Mouse (Mus musculus) liver, embryonic 16.5 days (tissue): ENCODE measurements around the gene Nfe2l2. TPM values are rescaled to one million over a fixed set of nuclear protein-coding genes. Genes with fewer than 3 reads are reported as not detected.

Experiments used
- ATAC-seq: fragments of 200-750 bp; cut with Nextera tagmentation; 2 replicates; pipeline ENCODE4 v1.8.0; 2017; ENCODE audit warnings: low read depth, mild to moderate bottlenecking, moderate number of reproducible peaks, moderate library complexity
- H3K27ac ChIP-seq: fragments of 300-500 bp; sonication (generic); 2 replicates; pipeline ENCODE4 v1.5.1; 2014; ENCODE audit warnings: mild to moderate bottlenecking, low read length
- H3K27me3 ChIP-seq: fragments of 300-500 bp; sonication (generic); 2 replicates; pipeline ENCODE4 v1.6.1; 2014; ENCODE audit warnings: low read depth, low read length, mixed read lengths; ENCODE audit not compliant: control insufficient read depth, insufficient read depth
- H3K36me3 ChIP-seq: fragments of 300-500 bp; sonication (generic); 2 replicates; pipeline ENCODE4 v1.6.1; 2014; ENCODE audit warnings: mild to moderate bottlenecking; ENCODE audit not compliant: control insufficient read depth, insufficient read depth
- H3K4me1 ChIP-seq: fragments of 300-500 bp; sonication (generic); 2 replicates; pipeline ENCODE4 v1.6.1; 2014; ENCODE audit warnings: low read depth, low read length, mixed read lengths; ENCODE audit not compliant: control insufficient read depth
- H3K4me2 ChIP-seq: fragments of 300-500 bp; sonication (generic); 2 replicates; pipeline ENCODE4 v1.6.1; 2014; ENCODE audit warnings: low read depth, low read length, mixed read lengths
- H3K4me3 ChIP-seq: fragments of 300-500 bp; sonication (generic); 2 replicates; pipeline ENCODE4 v1.5.1; 2014; ENCODE audit warnings: low read depth, mild to moderate bottlenecking, low read length
- H3K9ac ChIP-seq: fragments of 300-500 bp; sonication (generic); 2 replicates; pipeline ENCODE4 v1.6.1; 2014; ENCODE audit warnings: low read depth, low read length
- H3K9me3 ChIP-seq: fragments of 300-500 bp; sonication (generic); replicated peaks from 2 replicates; pipeline ENCODE4 v1.6.1; 2016; ENCODE audit warnings: low read length; ENCODE audit not compliant: control insufficient read depth
- WGBS: fragments of 180-500 bp; shearing (Covaris S2); extraction: QIAGEN DNeasy Blood & Tissue Kit; methylation state at CpG from one replicate; pipeline ENCODE4 v1.1.7; 2014; ENCODE audit not compliant: insufficient replicate concordance; 5-methylcytosine and 5-hydroxymethylcytosine counted together
- polyA plus RNA-seq: library from polyadenylated mRNA; unstranded; fragments of >200 nt; fragmentation: Nextera tagmentation; extraction: Ambion mirVana; gene quantifications from 2 replicates; pipeline ENCODE4 v1.2.1, GENCODE M21; 2015

Nfe2l2 gene
- polyA plus RNA-seq: 41.3 and 41.4 TPM in 2 replicates

GRCm38 (mm10) chr2:75704234-75705161 is at the start of gene Nfe2l2:
TSS of gene Nfe2l2 (minus strand) at chr2:75704641.
- Histone ChIP-seq H3K4me1 (peaks cover 52% of the 10 kb centered on the region), H3K27ac (peak within 1 kb of the TSS; percentile 100), H3K4me3 (peak within 1 kb of the TSS; percentile 96), H3K9me3 (0 out of 2 replicates have a peak, but pooled peaks cover 3% of the 10 kb centered on the region), H3K27me3 (no peaks in the 10 kb centered on the region), H3K36me3 (peaks cover 6% of the 10 kb centered on the region; the same call in 1 of the 2 replicates), H3K4me2 (peak within 1 kb of the TSS; percentile 98), H3K9ac (peak within 1 kb of the TSS; percentile 99)
- WGBS: under 1% methylated on average over 54 of the region's 58 CpGs
- ATAC-seq: peak; percentile 87

DNA sequence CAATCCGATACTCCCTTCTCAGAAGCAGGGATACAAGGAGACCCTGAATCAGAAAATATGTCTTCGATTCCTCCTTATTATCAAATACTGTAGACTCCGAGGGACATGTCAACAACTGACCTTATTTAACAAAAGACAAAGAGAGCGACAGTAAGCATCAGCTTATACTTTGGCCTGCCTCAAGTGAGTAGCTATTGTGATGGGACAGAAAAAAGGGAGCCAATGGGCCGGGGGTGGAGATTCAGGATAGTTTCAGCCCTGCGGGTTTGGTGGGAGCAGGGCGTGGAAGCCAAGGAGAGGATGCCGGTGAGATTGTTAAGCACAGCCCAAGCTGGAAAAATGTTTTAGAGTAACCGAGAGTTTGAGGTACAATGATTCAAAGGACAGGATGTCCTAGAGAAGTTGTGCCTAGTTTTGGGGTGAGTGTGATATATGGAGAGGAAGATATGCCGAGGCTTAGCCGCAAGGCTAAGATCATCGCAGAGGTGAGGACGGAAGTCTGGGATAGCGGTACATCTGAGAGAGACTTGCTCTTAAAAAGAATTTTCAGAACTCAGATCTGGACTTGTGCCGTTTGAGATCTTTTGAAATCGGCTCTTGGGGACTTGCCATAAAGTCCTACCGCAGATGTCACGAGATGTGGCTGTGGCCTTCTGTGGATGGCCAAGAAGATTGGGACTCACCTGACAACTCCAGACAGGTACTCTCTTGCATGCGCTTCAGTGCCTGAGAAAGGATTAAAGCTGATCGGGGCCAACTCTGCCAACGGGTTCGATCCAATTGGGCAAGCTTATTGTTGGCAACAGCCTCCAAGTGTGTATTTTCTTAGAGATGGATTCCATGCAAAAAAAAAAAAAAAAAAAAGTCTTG is 48.1 kb upstream of the Nfe2l2 start:
- H3K4me3 ChIP-seq: no peak overlapping the region
- H3K36me3 ChIP-seq: no peaks in the 10 kb centered on the region
- no peak overlapping the region for H3K4me2 ChIP-seq
- no peak overlapping the region for H3K27ac ChIP-seq
- H3K9me3 ChIP-seq: no peaks in the 10 kb centered on the region
- no peak for ATAC-seq
- H3K9ac ChIP-seq: no peak overlapping the region
- no peaks in the 10 kb centered on the region for H3K4me1 ChIP-seq
- H3K27me3 ChIP-seq: no peaks in the 10 kb centered on the region
- 76% methylated on average over 22 of the region's 22 CpGs for WGBS

DNA sequence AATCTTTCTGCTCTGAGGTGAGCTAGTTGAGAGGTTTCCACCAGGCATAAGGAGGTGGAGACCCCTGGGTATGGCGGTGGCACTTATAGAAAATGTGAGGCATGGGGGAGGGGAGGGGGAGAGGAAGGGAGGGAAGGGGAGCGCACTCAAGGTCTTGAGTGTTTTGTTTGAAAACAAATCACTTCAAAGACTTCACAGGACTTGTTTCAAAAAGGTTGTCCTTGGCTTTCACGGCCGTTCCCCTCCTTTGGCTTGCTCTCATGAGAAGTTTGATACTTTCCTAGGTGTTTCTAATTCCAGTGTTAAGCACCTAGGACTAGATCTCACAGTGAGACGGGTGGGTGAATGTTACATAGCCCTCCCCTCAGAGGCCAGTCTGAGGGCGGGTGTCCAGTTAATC is 47.5 kb upstream of the Nfe2l2 start:
- no peaks in the 10 kb centered on the region for H3K9me3 ChIP-seq
- H3K36me3 ChIP-seq: no peaks in the 10 kb centered on the region
- 56% methylated on average over 6 of the region's 6 CpGs for WGBS

GRCm38 (mm10) chr2:75750869-75751268 is 46.4 kb upstream of the Nfe2l2 start:
- ATAC-seq: no peak
- Histone ChIP-seq H3K4me2 (no peak overlapping the region), H3K4me3 (no peak overlapping the region), H3K27me3 (no peaks in the 10 kb centered on the region), H3K4me1 (no peaks in the 10 kb centered on the region), H3K9me3 (no peaks in the 10 kb centered on the region), H3K9ac (no peak overlapping the region), H3K27ac (no peak overlapping the region), H3K36me3 (no peaks in the 10 kb centered on the region)
- 79% methylated on average over 10 of the region's 10 CpGs for WGBS

More for the DNA sequence above, 47.5 kb upstream of the Nfe2l2 start:
- Histone ChIP-seq H3K4me3 (no peak overlapping the region), H3K9ac (no peak overlapping the region), H3K4me2 (no peak overlapping the region), H3K27me3 (no peaks in the 10 kb centered on the region), H3K27ac (no peak overlapping the region), H3K4me1 (no peaks in the 10 kb centered on the region)
- ATAC-seq: no peak

DNA sequence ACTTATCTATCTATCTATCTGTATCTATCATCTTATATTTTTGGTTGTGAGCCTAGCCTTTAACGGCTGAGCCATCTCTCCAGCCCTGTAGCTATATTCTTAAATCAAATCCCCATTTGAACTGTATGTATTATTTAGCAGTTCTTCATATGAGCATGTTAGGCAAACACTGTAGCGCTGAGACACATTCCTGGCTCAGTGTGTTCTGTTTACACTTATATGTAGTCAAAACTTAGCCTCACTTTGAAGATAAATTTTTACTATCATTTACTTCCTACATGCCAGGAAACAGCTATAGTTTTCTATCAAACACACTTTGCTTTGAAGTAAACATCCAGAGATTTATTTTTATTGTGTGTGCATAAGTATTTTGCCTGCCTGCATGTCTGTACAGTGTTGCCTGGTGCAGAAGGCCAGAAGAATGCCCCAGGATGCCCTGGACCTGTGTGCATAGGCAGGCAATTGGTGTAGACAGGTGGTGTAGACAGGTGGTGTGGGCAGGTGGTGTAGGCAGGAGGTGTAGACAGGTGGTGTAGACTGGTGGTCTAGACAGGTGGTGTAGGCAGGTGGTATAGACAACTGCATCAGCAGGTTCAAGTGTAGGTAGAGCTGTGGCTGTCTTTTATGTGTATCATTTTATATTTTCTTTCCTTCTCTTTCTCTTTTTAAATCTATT is 45.7 kb upstream of the Nfe2l2 start:
- 73% methylated on average over 2 of the region's 2 CpGs for WGBS
- H3K9me3 ChIP-seq: no peaks in the 10 kb centered on the region
- H3K4me2 ChIP-seq: no peak overlapping the region
- H3K4me3 ChIP-seq: no peak overlapping the region
- no peak overlapping the region for H3K9ac ChIP-seq
- ATAC-seq: no peak
- H3K27ac ChIP-seq: no peak overlapping the region
- H3K36me3 ChIP-seq: no peaks in the 10 kb centered on the region
- no peaks in the 10 kb centered on the region for H3K4me1 ChIP-seq
- no peaks in the 10 kb centered on the region for H3K27me3 ChIP-seq

GRCm38 (mm10) chr2:75748841-75749240 is 44.4 kb upstream of the Nfe2l2 start:
- 70% methylated on average over 6 of the region's 6 CpGs for WGBS
- no peak overlapping the region for H3K9ac ChIP-seq
- H3K4me1 ChIP-seq: no peaks in the 10 kb centered on the region
- no peaks in the 10 kb centered on the region for H3K27me3 ChIP-seq
- no peaks in the 10 kb centered on the region for H3K36me3 ChIP-seq
- no peak overlapping the region for H3K4me3 ChIP-seq
- no peak overlapping the region for H3K4me2 ChIP-seq
- no peak overlapping the region for H3K27ac ChIP-seq
- H3K9me3 ChIP-seq: no peaks in the 10 kb centered on the region
- ATAC-seq: no peak

DNA sequence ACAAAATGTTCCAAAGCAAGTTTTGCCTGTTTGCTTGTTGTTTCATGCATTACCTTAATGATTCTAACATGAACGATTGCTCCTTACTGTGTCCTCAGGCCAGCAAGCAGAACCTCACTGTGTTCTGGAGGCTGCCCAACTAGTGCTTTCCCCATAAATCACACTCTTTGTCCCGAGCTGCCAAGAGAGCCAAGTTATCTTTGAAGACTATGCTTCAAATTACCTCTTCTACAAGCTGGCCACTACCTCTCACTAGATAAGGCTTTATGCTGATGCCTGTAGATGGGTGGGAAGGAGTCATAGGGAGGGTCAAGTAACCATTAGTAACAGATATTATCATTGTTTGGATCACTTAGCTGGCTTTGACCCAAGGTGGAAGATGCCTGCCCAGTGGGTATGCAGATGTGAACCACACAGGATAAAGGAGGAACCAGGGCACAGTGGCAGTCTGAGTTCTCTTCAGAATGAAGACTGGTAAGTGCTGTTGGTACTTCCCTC is 32.6 kb upstream of the Nfe2l2 start:
- Histone ChIP-seq H3K27me3 (no peaks in the 10 kb centered on the region), H3K9ac (no peak overlapping the region), H3K9me3 (no peaks in the 10 kb centered on the region), H3K4me1 (peaks cover 3% of the 10 kb centered on the region; the same call in 1 of the 2 replicates), H3K27ac (no peak overlapping the region), H3K36me3 (no peaks in the 10 kb centered on the region), H3K4me3 (no peak overlapping the region), H3K4me2 (no peak overlapping the region)
- ATAC-seq: no peak
- 33% methylated on average over 2 of the region's 2 CpGs for WGBS

DNA sequence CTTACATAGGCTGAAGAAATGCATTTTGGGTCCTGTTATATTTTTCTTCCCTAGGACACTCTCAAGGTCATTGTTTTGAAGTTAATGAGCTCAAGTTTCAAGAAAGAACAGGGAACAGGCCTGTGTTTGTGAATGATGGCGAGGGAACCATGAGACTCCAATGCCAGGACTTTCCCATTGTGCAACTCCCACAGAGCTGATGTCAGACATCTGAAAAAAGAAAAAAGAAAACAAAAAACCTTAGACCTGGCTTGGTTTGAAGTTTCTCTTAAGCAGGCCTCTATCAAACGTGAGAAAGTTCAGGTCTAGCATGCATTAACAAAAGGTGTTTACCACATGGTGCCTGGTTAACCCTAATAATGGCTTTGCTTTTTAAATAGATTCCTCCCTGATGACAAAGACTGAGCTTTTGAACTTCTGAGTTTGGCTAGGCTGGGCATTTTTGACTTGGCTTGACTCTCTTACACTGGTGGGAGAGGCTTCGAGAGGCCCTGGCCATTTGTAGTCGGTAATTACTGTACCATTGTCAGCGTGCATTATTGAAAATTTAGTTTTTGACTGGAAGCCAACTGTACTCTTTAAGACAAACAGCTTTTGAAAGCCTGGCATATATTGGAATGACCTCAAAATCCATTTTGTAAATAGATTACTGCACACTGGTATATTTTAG is 29.9 kb upstream of the Nfe2l2 start:
- ATAC-seq: no peak
- H3K9ac ChIP-seq: no peak overlapping the region
- 69% methylated on average over 5 of the region's 5 CpGs for WGBS
- H3K36me3 ChIP-seq: no peaks in the 10 kb centered on the region
- no peaks in the 10 kb centered on the region for H3K27me3 ChIP-seq
- no peak overlapping the region for H3K27ac ChIP-seq
- H3K9me3 ChIP-seq: no peaks in the 10 kb centered on the region
- no peak overlapping the region for H3K4me3 ChIP-seq
- H3K4me1 ChIP-seq: peaks cover 12% of the 10 kb centered on the region
- no peak overlapping the region for H3K4me2 ChIP-seq
